Mouse (Mus musculus): ENCODE results near the gene Eif2b4. TPM values are rescaled to one million over a fixed set of nuclear protein-coding genes. Genes with fewer than 3 reads are reported as not detected.

The Eif2b4 gene
- polyA plus RNA-seq, 1 experiment = 44.9 TPM

DNA sequence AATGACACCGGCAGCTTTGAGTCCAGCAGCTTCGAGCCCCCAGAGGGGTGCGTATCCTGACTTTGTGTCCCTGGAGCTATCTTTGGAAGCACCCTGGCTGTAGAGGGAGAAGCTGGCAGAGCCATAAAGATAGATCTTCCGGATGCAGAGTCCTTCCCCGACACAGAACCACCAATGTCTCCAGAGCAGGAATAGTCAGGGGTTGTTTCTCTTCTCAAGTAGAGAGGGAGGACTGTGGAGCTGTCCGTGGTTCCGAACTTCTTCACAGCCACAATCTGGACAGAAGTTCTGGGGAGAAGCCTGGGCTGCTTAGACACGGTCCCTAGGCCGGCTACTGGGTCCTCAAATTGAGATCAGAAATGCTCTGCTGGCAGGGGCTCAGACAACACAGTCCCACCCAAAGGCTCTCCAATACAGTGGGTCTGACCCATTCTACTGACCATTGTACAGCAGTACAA is 54.2 kb downstream of the Eif2b4 start:
- no peak for DNase-seq
- 11% methylated on average over 9 of the region's 9 CpGs for WGBS
- Histone ChIP-seq H3K4me3 (replicated peaks; ENCODE audit: extremely low read depth, low read depth, low read length) (no peak overlapping the region), H3K4me1 (ENCODE audit: control insufficient read depth, insufficient read depth, low read length) (peaks cover 4% of the 10 kb centered on the region; the same call in 1 of the 2 replicates)
- TF ChIP-seq POLR2A (IDR thresholded peaks at IDR 0.05; ENCODE audit: borderline replicate concordance, extremely low read depth, low read depth, low read length) (no peak), CTCF (IDR thresholded peaks at IDR 0.05; ENCODE audit: insufficient read depth, low read length) (no peak)

- no peak for DNase-seq
- H3K4me3 ChIP-seq (replicated peaks; ENCODE audit: extremely low read depth, low read depth, low read length) = no peak within 1 kb of the TSS
- WGBS = 3% methylated on average over 52 of the region's 52 CpGs
- H3K4me1 ChIP-seq (ENCODE audit: control insufficient read depth, insufficient read depth, low read length) = peaks cover 4% of the 10 kb centered on the region; the same call in 1 of the 2 replicates
- TF ChIP-seq POLR2A (IDR thresholded peaks at IDR 0.05; ENCODE audit: borderline replicate concordance, extremely low read depth, low read depth, low read length) (no peak), CTCF (IDR thresholded peaks at IDR 0.05; ENCODE audit: insufficient read depth, low read length) (no peak)
These were observed 54.8 kb downstream of the Eif2b4 start, which contains the start of gene Ucn for GRCm38 (mm10) chr5:31138241-31138967. Ucn (minus strand) TSS chr5:31138829.

DNA sequence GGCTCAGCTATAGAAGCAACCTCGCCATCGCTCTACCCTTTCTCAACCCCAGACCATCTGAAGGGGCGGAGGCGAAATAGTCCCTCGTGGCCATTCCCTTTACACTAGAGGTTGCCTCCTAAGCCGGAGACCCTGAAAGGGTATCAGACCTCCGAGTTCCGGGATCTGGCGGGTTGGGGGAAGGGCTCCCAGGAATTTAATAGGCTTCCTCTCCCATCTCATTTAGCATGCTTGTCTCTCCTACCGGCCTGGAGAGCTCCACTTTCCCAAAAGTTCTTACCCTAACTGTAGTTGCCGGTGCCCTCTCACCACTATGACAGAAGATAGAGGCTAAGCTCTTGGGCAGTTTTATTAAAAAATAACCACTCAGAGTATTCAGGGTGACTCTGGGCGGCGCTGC is 55.6 kb downstream of the Eif2b4 start:
- no peak for TF ChIP-seq CTCF (IDR thresholded peaks at IDR 0.05; ENCODE audit: insufficient read depth, low read length)
- no peak for TF ChIP-seq POLR2A (IDR thresholded peaks at IDR 0.05; ENCODE audit: borderline replicate concordance, extremely low read depth, low read depth, low read length)
- Histone ChIP-seq H3K4me1 (ENCODE audit: control insufficient read depth, insufficient read depth, low read length) (peaks cover 4% of the 10 kb centered on the region; the same call in 1 of the 2 replicates), H3K4me3 (replicated peaks; ENCODE audit: extremely low read depth, low read depth, low read length) (no peak overlapping the region)
- DNase-seq = no peak
- 5% methylated on average over 13 of the region's 13 CpGs for WGBS

Other genes starting within 250 kb of the Eif2b4 start
- gene Cgref1, start 247.8 kb downstream of the Eif2b4 start, polyA plus RNA-seq (2012; rRNA removed) = 2.7 and 5.7 TPM in 2 replicates
- 196 and 253 TPM in 2 replicates for gene Preb, start 233.1 kb downstream of the Eif2b4 start, polyA plus RNA-seq (2012; rRNA removed)
- gene Tcf23, start 224.8 kb downstream of the Eif2b4 start, polyA plus RNA-seq (2012; rRNA removed) = 0.95 and 1.2 TPM in 2 replicates
- 113 and 122 TPM in 2 replicates for gene Atraid, start 145.1 kb downstream of the Eif2b4 start, polyA plus RNA-seq (2012; rRNA removed)
- gene Slc5a6, start 144.5 kb downstream of the Eif2b4 start, polyA plus RNA-seq (2012; rRNA removed) = 16.3 and 19.1 TPM in 2 replicates
- gene Cad, start 138.7 kb downstream of the Eif2b4 start, polyA plus RNA-seq (2012; rRNA removed) = 27.6 and 28.6 TPM in 2 replicates
- gene Dnajc5g, start 87.1 kb downstream of the Eif2b4 start, polyA plus RNA-seq (2012; rRNA removed) = not detected in 2 replicates
- 0.10 TPM in 1 of 2 replicates, not detected in the other for gene Slc30a3, start 85.2 kb downstream of the Eif2b4 start, polyA plus RNA-seq (2012; rRNA removed)
- 3.8 and 14.9 TPM in 2 replicates for gene Trim54, start 76.7 kb downstream of the Eif2b4 start, polyA plus RNA-seq (2012; rRNA removed)
- not detected in 2 replicates for gene Ucn, start 54.6 kb downstream of the Eif2b4 start, polyA plus RNA-seq (2012; rRNA removed)
- gene Mpv17, start 39.2 kb downstream of the Eif2b4 start, polyA plus RNA-seq (2012; rRNA removed) = 86.4 and 93.4 TPM in 2 replicates
- gene Gm29609, start 13.5 kb downstream of the Eif2b4 start, polyA plus RNA-seq (2012; rRNA removed) = 2.2 and 2.7 TPM in 2 replicates
- 39.2 and 59.2 TPM in 2 replicates for gene Gtf3c2, start 13.3 kb downstream of the Eif2b4 start, polyA plus RNA-seq (2012; rRNA removed)
- 80.9 and 97.0 TPM in 2 replicates for gene Snx17, start 203 bp downstream of the Eif2b4 start, polyA plus RNA-seq (2012; rRNA removed)
- gene Zfp513, start 8.9 kb upstream of the Eif2b4 start, polyA plus RNA-seq (2012; rRNA removed) = 45.2 and 52.4 TPM in 2 replicates
- 67.4 and 89.5 TPM in 2 replicates for gene Ppm1g, start 27.3 kb upstream of the Eif2b4 start, polyA plus RNA-seq (2012; rRNA removed)
- 170 and 188 TPM in 2 replicates for gene Nrbp1, start 47.4 kb upstream of the Eif2b4 start, polyA plus RNA-seq (2012; rRNA removed)
- 0.36 and 0.70 TPM in 2 replicates for gene Gm9970, start 47.8 kb upstream of the Eif2b4 start, polyA plus RNA-seq (2012; rRNA removed)
- gene Krtcap3, start 58.3 kb upstream of the Eif2b4 start, polyA plus RNA-seq (2012; rRNA removed) = 71.3 and 75.9 TPM in 2 replicates
- 45.0 and 47.8 TPM in 2 replicates for gene Ift172, start 97.7 kb upstream of the Eif2b4 start, polyA plus RNA-seq (2012; rRNA removed)
- gene Fndc4, start 102.7 kb upstream of the Eif2b4 start, polyA plus RNA-seq (2012; rRNA removed) = 11.7 and 17.8 TPM in 2 replicates
- 0.05 and 0.11 TPM in 2 replicates for gene Gckr, start 104.0 kb upstream of the Eif2b4 start, polyA plus RNA-seq (2012; rRNA removed)